Mouse (Mus musculus): ENCODE measurements at regions not wholly inside any gene's neighbourhood (a gene's known extent, or its start where the extent isn't known, plus 50 kb on each side); places are given as distances from the start of the nearest gene placed in this dataset.

GRCm38 (mm10) chr16:7638955-7639755 is 785.8 kb downstream of the Tmem114 start:
- ATAC-seq (ENCODE audit: low FRiP score, low TSS enrichment) (no peak), DNase-seq (ENCODE audit: low spot score) (no peak)
- no peak overlapping the region for H3K4me2 ChIP-seq (replicated peaks; ENCODE audit: low read depth)
- 58% methylated on average over 15 of the region's 15 CpGs for WGBS
- TF ChIP-seq EP300 (optimal IDR thresholded peaks at IDR 0.05): no peak
- no peak for TF ChIP-seq CTCF (IDR thresholded peaks at IDR 0.05; ENCODE audit: low read depth)
- H3K27me3 ChIP-seq (ENCODE audit: control insufficient read depth, insufficient read depth, low read length): no peaks in the 10 kb centered on the region
- H3K4me3 ChIP-seq (ENCODE audit: low read depth, low read length): no peak overlapping the region
- H3K36me3 ChIP-seq (ENCODE audit: control insufficient read depth, insufficient read depth, low read length): no peaks in the 10 kb centered on the region
- H3K4me1 ChIP-seq (replicated peaks; ENCODE audit: control insufficient read depth, insufficient read depth): no peaks in the 10 kb centered on the region
- no peak overlapping the region for H3K9ac ChIP-seq (ENCODE audit: low read length)
- no peak overlapping the region for H3K27ac ChIP-seq (replicated peaks)
- no peaks in the 10 kb centered on the region for H3K9me3 ChIP-seq (ENCODE audit: control insufficient read depth, low read length)

GRCm38 (mm10) chr16:7637993-7638392 is 786.9 kb downstream of the Tmem114 start:
- ATAC-seq (ENCODE audit: low FRiP score, low TSS enrichment): no peak
- no peak for DNase-seq (ENCODE audit: low spot score)
- Histone ChIP-seq H3K9ac (ENCODE audit: low read length) (no peak overlapping the region), H3K36me3 (ENCODE audit: control insufficient read depth, insufficient read depth, low read length) (no peaks in the 10 kb centered on the region), H3K27me3 (ENCODE audit: control insufficient read depth, insufficient read depth, low read length) (no peaks in the 10 kb centered on the region), H3K4me1 (replicated peaks; ENCODE audit: control insufficient read depth, insufficient read depth) (no peaks in the 10 kb centered on the region), H3K4me3 (ENCODE audit: low read depth, low read length) (no peak overlapping the region), H3K27ac (replicated peaks) (no peak overlapping the region), H3K9me3 (ENCODE audit: control insufficient read depth, low read length) (no peaks in the 10 kb centered on the region), H3K4me2 (replicated peaks; ENCODE audit: low read depth) (no peak overlapping the region)
- TF ChIP-seq CTCF (IDR thresholded peaks at IDR 0.05; ENCODE audit: low read depth) (no peak), EP300 (optimal IDR thresholded peaks at IDR 0.05) (no peak)

GRCm38 (mm10) chr16:7637121-7637700 is 787.7 kb downstream of the Tmem114 start:
- Histone ChIP-seq H3K9me3 (ENCODE audit: control insufficient read depth, low read length) (no peaks in the 10 kb centered on the region), H3K4me3 (ENCODE audit: low read depth, low read length) (no peak overlapping the region), H3K27me3 (ENCODE audit: control insufficient read depth, insufficient read depth, low read length) (no peaks in the 10 kb centered on the region), H3K27ac (replicated peaks) (no peak overlapping the region), H3K36me3 (ENCODE audit: control insufficient read depth, insufficient read depth, low read length) (no peaks in the 10 kb centered on the region), H3K4me2 (replicated peaks; ENCODE audit: low read depth) (no peak overlapping the region), H3K9ac (ENCODE audit: low read length) (no peak overlapping the region), H3K4me1 (replicated peaks; ENCODE audit: control insufficient read depth, insufficient read depth) (no peaks in the 10 kb centered on the region)
- WGBS: 69% methylated on average over 5 of the region's 5 CpGs
- TF ChIP-seq CTCF (IDR thresholded peaks at IDR 0.05; ENCODE audit: low read depth): no peak
- no peak for TF ChIP-seq EP300 (optimal IDR thresholded peaks at IDR 0.05)
- DNase-seq (ENCODE audit: low spot score): no peak
- ATAC-seq (ENCODE audit: low FRiP score, low TSS enrichment): no peak

GRCm38 (mm10) chr16:7636326-7636725 is 788.6 kb downstream of the Tmem114 start:
- no peaks in the 10 kb centered on the region for H3K36me3 ChIP-seq (ENCODE audit: control insufficient read depth, insufficient read depth, low read length)
- ATAC-seq (ENCODE audit: low FRiP score, low TSS enrichment) (no peak), DNase-seq (ENCODE audit: low spot score) (no peak)
- no peak overlapping the region for H3K4me2 ChIP-seq (replicated peaks; ENCODE audit: low read depth)
- no peaks in the 10 kb centered on the region for H3K9me3 ChIP-seq (ENCODE audit: control insufficient read depth, low read length)
- H3K27me3 ChIP-seq (ENCODE audit: control insufficient read depth, insufficient read depth, low read length): no peaks in the 10 kb centered on the region
- H3K4me3 ChIP-seq (ENCODE audit: low read depth, low read length): no peak overlapping the region
- H3K9ac ChIP-seq (ENCODE audit: low read length): no peak overlapping the region
- no peaks in the 10 kb centered on the region for H3K4me1 ChIP-seq (replicated peaks; ENCODE audit: control insufficient read depth, insufficient read depth)
- WGBS: 70% methylated on average over 5 of the region's 5 CpGs
- TF ChIP-seq CTCF (IDR thresholded peaks at IDR 0.05; ENCODE audit: low read depth) (no peak), EP300 (optimal IDR thresholded peaks at IDR 0.05) (no peak)
- no peak overlapping the region for H3K27ac ChIP-seq (replicated peaks)

- H3K36me3 ChIP-seq (ENCODE audit: control insufficient read depth, insufficient read depth, low read length): no peaks in the 10 kb centered on the region
- no peak overlapping the region for H3K4me3 ChIP-seq (ENCODE audit: low read depth, low read length)
- DNase-seq (ENCODE audit: low spot score) (no peak), ATAC-seq (ENCODE audit: low FRiP score, low TSS enrichment) (no peak)
- TF ChIP-seq CTCF (IDR thresholded peaks at IDR 0.05; ENCODE audit: low read depth) (no peak), EP300 (optimal IDR thresholded peaks at IDR 0.05) (no peak)
- no peak overlapping the region for H3K27ac ChIP-seq (replicated peaks)
- H3K4me2 ChIP-seq (replicated peaks; ENCODE audit: low read depth): no peak overlapping the region
- 17% methylated on average over 5 of the region's 5 CpGs for WGBS
- no peaks in the 10 kb centered on the region for H3K9me3 ChIP-seq (ENCODE audit: control insufficient read depth, low read length)
- H3K9ac ChIP-seq (ENCODE audit: low read length): no peak overlapping the region
- H3K27me3 ChIP-seq (ENCODE audit: control insufficient read depth, insufficient read depth, low read length): no peaks in the 10 kb centered on the region
- no peaks in the 10 kb centered on the region for H3K4me1 ChIP-seq (replicated peaks; ENCODE audit: control insufficient read depth, insufficient read depth)
Observed at GRCm38 (mm10) chr16:7632474-7632873, 792.5 kb downstream of the Tmem114 start.

GRCm38 (mm10) chr16:7628351-7628750 is 796.6 kb downstream of the Tmem114 start:
- 74% methylated on average over 8 of the region's 8 CpGs for WGBS
- DNase-seq (ENCODE audit: low spot score): no peak
- Histone ChIP-seq H3K4me2 (replicated peaks; ENCODE audit: low read depth) (no peak overlapping the region), H3K36me3 (ENCODE audit: control insufficient read depth, insufficient read depth, low read length) (no peaks in the 10 kb centered on the region), H3K27me3 (ENCODE audit: control insufficient read depth, insufficient read depth, low read length) (no peaks in the 10 kb centered on the region), H3K4me3 (ENCODE audit: low read depth, low read length) (no peak overlapping the region), H3K9me3 (ENCODE audit: control insufficient read depth, low read length) (no peaks in the 10 kb centered on the region), H3K27ac (replicated peaks) (no peak overlapping the region), H3K9ac (ENCODE audit: low read length) (no peak overlapping the region), H3K4me1 (replicated peaks; ENCODE audit: control insufficient read depth, insufficient read depth) (no peaks in the 10 kb centered on the region)
- ATAC-seq (ENCODE audit: low FRiP score, low TSS enrichment): no peak
- TF ChIP-seq EP300 (optimal IDR thresholded peaks at IDR 0.05) (no peak), CTCF (IDR thresholded peaks at IDR 0.05; ENCODE audit: low read depth) (no peak)
